Mouse (Mus musculus) liver, adult 2 months (tissue): Measurements from ENCODE around the gene Ell2. TPM values are rescaled to one million over a fixed set of nuclear protein-coding genes. Genes with fewer than 3 reads are reported as not detected.

Experiments used
- DNase-seq: peaks from one replicate; pipeline ENCODE4 v3.0.0-alpha.2; 2011; ENCODE audit warnings: low read depth, low spot score; ENCODE audit errors: extremely low read depth
- H3K27ac ChIP-seq: fragments of 200-500 bp; replicated peaks from 2 replicates; pipeline ENCODE4 v1.5.1; 2012; ENCODE audit warnings: low read depth, mild to moderate bottlenecking, control low read depth, inconsistent platforms, low read length; ENCODE audit not compliant: insufficient read depth
- H3K27me3 ChIP-seq: fragments of 200-500 bp; 2 replicates; pipeline ENCODE4 v1.6.1; 2012; ENCODE audit warnings: mild to moderate bottlenecking, moderate library complexity, low read length, inconsistent platforms; ENCODE audit not compliant: control insufficient read depth, insufficient read depth
- H3K36me3 ChIP-seq: fragments of 200-500 bp; 2 replicates; pipeline ENCODE4 v1.6.1; 2012; ENCODE audit warnings: low read length, inconsistent platforms; ENCODE audit not compliant: control insufficient read depth, insufficient read depth
- H3K4me1 ChIP-seq: fragments of 200-500 bp; 2 replicates; pipeline ENCODE4 v1.6.1; 2011; ENCODE audit warnings: low read length; ENCODE audit not compliant: control insufficient read depth, insufficient read depth
- H3K4me3 ChIP-seq: fragments of 200-500 bp; 2 replicates; pipeline ENCODE4 v1.5.1; 2011; ENCODE audit warnings: low read depth, mild to moderate bottlenecking, control low read depth, low read length, moderate library complexity; ENCODE audit not compliant: insufficient read depth
- H3K79me2 ChIP-seq: fragments of 200-500 bp; 2 replicates; pipeline ENCODE4 v1.6.1; 2012; ENCODE audit warnings: inconsistent platforms, mild to moderate bottlenecking, low read length, moderate library complexity; ENCODE audit not compliant: control insufficient read depth, insufficient read depth
- H3K9ac ChIP-seq: fragments of 200-500 bp; 2 replicates; pipeline ENCODE4 v1.6.1; 2012; ENCODE audit warnings: low read depth, mild to moderate bottlenecking, control low read depth, inconsistent platforms, low read length
- CTCF ChIP-seq: fragments of 200-500 bp; IDR thresholded peaks from 2 replicates; pipeline ENCODE4 v1.5.1; 2011; ENCODE audit warnings: low read depth, low read length, control low read depth
- POLR2A ChIP-seq: fragments of 200-500 bp; IDR thresholded peaks from 2 replicates; pipeline ENCODE4 v1.6.1; 2011; ENCODE audit warnings: low read length, control low read depth; ENCODE audit not compliant: insufficient read depth; ENCODE audit errors: extremely low read depth
- WGBS: fragments of 180-500 bp; shearing (Covaris S2); methylation state at CpG from one replicate; pipeline ENCODE4 v1.1.7; 2018; 5-methylcytosine and 5-hydroxymethylcytosine counted together
- polyA plus RNA-seq: library from polyadenylated mRNA; depleted of rRNA; stranded (reverse); fragments of >200 nt; gene quantifications from 2 replicates; pipeline ENCODE4 v1.2.3, GENCODE M21; 2012
- total RNA-seq: library from RNA; depleted of rRNA; stranded (reverse); fragments of >200 nt; gene quantifications from 2 replicates; pipeline ENCODE4 v1.2.3, GENCODE M21; 2014

Gene Ell2
- total and polyA plus RNA-seq, 2 experiments: 8.6 to 48.2 TPM

GRCm38 (mm10) chr13:75750785-75751184 is 44.2 kb downstream of the Ell2 start:
- H3K9ac ChIP-seq: no peak overlapping the region
- TF ChIP-seq POLR2A (no peak), CTCF (no peak)
- WGBS: 90% methylated on average over 2 of the region's 2 CpGs
- no peak for DNase-seq
- no peak overlapping the region for H3K27ac ChIP-seq
- H3K27me3 ChIP-seq: no peaks in the 10 kb centered on the region
- peaks cover 59% of the 10 kb centered on the region for H3K36me3 ChIP-seq
- H3K79me2 ChIP-seq: peaks cover 7% of the 10 kb centered on the region; the same call in 1 of the 2 replicates
- H3K4me1 ChIP-seq: peaks cover 5% of the 10 kb centered on the region
- H3K4me3 ChIP-seq: no peak overlapping the region

- WGBS: 62% methylated on average over 5 of the region's 5 CpGs
- Histone ChIP-seq H3K9ac (no peak overlapping the region), H3K27me3 (no peaks in the 10 kb centered on the region), H3K27ac (no peak overlapping the region), H3K4me3 (no peak overlapping the region), H3K79me2 (peaks cover 11% of the 10 kb centered on the region; the same call in 1 of the 2 replicates), H3K4me1 (peaks cover 5% of the 10 kb centered on the region), H3K36me3 (peaks cover 58% of the 10 kb centered on the region)
- DNase-seq: peak; percentile 98
- no peak for TF ChIP-seq CTCF
- TF ChIP-seq POLR2A: no peak
Measured at GRCm38 (mm10) chr13:75752216-75752938, 45.8 kb downstream of the Ell2 start.

DNA sequence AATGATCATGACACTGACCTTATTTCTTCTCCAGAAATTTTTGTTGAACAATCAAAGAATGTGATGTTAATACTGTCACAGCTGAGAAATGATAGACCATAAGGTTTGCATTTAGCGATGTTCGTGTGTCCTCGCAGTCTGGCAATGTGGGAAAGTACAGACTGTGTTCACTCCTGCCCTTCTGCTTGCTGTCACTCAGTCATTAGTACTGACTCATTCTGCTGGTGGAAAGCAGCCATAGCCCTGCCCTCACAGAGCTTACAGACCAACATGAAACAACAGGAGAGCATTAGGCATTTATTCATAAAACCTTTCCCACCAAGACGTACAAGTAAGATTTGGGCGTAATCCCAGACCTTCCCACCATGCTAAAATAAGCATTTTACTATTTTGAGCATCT is 47.8 kb downstream of the Ell2 start:
- H3K27me3 ChIP-seq: no peaks in the 10 kb centered on the region
- DNase-seq: no peak
- H3K79me2 ChIP-seq: peaks cover 11% of the 10 kb centered on the region; the same call in 1 of the 2 replicates
- H3K36me3 ChIP-seq: peaks cover 57% of the 10 kb centered on the region
- no peak overlapping the region for H3K27ac ChIP-seq
- 90% methylated on average over 5 of the region's 5 CpGs for WGBS
- H3K4me1 ChIP-seq: peaks cover 3% of the 10 kb centered on the region; the same call in 1 of the 2 replicates
- TF ChIP-seq CTCF: no peak
- TF ChIP-seq POLR2A: no peak
- no peak overlapping the region for H3K4me3 ChIP-seq
- H3K9ac ChIP-seq: no peak overlapping the region

DNA sequence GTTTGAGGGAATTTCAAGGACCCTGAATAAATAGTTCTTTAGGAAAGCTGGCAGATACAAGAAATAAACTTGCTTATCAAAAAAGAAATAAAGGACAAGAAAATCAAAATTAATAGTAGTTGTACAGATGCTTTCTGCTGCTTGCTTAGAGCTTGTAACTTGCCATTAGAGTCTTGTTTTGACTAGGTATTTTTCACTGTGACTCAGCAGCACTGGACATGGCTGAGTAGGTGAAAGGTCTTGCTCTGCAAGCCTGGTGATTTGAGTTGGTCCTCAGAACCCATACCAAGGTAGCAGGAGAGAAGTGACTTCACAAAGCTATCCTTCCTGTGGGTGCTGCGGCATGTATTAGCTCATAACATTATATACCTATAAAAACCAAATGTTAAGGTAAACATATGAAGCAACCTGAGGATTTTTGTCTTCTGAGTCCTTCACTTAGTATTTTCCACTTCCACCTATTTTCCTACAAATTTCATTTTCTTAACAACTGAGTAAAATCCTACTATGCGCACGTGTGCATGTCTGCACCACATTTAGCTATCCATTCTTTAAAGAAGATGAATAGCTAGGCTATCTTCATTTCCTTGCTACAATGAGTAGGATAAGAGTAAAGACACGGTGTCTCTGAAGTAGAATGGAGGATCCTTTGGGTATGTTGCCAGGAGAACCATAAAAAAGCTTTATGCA is 54.4 kb downstream of the Ell2 start:
- Histone ChIP-seq H3K9ac (no peak overlapping the region), H3K27me3 (no peaks in the 10 kb centered on the region), H3K4me3 (no peak overlapping the region), H3K4me1 (peaks cover 13% of the 10 kb centered on the region), H3K79me2 (peaks cover 4% of the 10 kb centered on the region; the same call in 1 of the 2 replicates), H3K36me3 (peaks cover 60% of the 10 kb centered on the region), H3K27ac (0 out of 2 replicates have a peak overlapping the region, but pooled peaks have one; percentile 63)
- WGBS: 91% methylated on average over 4 of the region's 4 CpGs
- no peak for TF ChIP-seq CTCF
- no peak for TF ChIP-seq POLR2A
- peak; percentile 61 for DNase-seq

GRCm38 (mm10) chr13:75762759-75763158 is 56.2 kb downstream of the Ell2 start:
- Histone ChIP-seq H3K27ac (no peak overlapping the region), H3K79me2 (no peaks in the 10 kb centered on the region; the same call in 1 of the 2 replicates), H3K4me1 (peaks cover 13% of the 10 kb centered on the region), H3K36me3 (peaks cover 59% of the 10 kb centered on the region), H3K9ac (0 out of 2 replicates have a peak overlapping the region, but pooled peaks have one; percentile 8), H3K27me3 (no peaks in the 10 kb centered on the region), H3K4me3 (no peak overlapping the region)
- DNase-seq: no peak
- TF ChIP-seq POLR2A (no peak), CTCF (no peak)
- WGBS: 81% methylated on average over 4 of the region's 4 CpGs

- Histone ChIP-seq H3K27ac (no peak overlapping the region), H3K4me1 (peaks cover 13% of the 10 kb centered on the region), H3K27me3 (no peaks in the 10 kb centered on the region), H3K9ac (no peak overlapping the region), H3K36me3 (peaks cover 59% of the 10 kb centered on the region), H3K4me3 (no peak overlapping the region), H3K79me2 (no peaks in the 10 kb centered on the region; the same call in 1 of the 2 replicates)
- 21% methylated on average over 3 of the region's 3 CpGs for WGBS
- TF ChIP-seq POLR2A: no peak
- TF ChIP-seq CTCF: no peak
- peak; percentile 51 for DNase-seq
Measured at GRCm38 (mm10) chr13:75763280-75763679, 56.7 kb downstream of the Ell2 start.
